Mouse (Mus musculus): Measurements from ENCODE around the gene Mapk8ip2. TPM values are rescaled to one million over a fixed set of nuclear protein-coding genes. Genes with fewer than 3 reads are reported as not detected.

Gene Mapk8ip2
- total RNA-seq, 2 experiments from 2014 or later, result 0.05 to 0.12 TPM

- DNase-seq, result no peak
- intact Hi-C loops (cut with DNase I), result no loop called here
Measured at GRCm38 (mm10) chr15:89442486-89443070, 11.1 kb upstream of the Mapk8ip2 start.

DNA sequence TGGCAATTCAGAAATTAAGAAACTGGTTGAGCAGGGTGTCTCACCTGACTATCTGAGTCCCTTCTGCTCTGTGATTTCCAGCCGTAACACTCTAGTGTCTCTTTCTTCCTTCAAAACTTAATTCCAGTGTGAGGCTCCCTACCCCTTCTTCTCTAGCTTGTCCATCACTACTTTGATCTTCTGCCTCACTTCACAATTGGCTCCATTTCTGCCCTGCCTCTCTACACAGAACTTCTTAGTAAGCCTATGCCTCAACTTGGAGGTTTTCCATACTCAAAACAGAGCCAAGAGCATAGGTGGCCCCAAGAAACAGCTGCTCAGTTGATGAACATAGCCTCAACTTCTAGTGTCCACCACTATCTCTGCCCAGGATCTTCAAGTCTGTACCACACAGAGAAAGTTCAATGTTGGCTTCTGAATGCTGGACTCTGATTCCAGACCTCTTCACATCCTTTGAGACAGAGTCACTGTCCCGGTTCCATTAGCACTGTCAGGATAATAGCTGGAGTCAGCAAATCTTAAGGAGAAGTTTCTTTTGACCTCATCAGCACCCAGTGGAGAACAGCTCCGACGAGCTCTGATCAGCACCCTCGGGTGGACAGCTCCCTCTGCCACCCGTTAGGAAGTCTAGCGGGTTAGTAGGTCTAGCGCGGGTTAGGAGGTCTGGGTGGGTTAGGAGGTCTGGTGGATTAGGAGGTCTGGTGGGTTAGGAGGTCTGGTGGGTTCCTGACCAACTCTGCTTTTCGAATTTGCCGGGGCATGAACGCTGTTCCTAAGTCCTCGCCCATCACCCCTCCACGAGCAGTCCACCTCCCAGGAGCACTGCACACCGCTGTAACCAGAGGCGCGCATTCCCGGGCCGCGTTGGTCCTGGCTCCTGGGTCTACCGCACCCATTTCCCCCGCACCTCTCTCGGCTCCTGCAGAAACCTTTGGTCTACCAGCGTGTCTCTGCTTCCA, 528 bp upstream of the Mapk8ip2 start:
- DNase-seq, result peak; percentile 81 to 86
- intact Hi-C loops (cut with DNase I), result no loop called here

DNA sequence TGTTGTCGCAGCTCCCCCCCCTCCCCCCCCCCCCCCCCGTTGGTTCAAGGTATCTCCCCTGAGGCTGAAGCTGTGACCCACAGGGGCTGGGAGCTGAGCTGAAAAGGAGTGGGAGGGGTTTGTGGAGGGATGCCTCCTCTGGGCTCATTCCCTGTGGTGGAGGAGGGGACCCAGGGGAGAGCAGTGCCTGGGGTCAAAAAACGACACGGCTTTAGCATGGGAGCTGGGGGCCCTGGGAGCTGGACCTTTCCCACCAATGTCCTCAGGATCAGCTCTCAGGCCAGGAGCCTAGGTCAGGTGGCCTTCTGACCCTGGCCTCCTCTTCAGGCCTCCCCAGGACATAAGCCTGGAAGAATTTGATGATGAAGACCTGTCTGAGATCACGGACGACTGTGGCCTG, 1.1 kb downstream of the Mapk8ip2 start:
- intact Hi-C loops (cut with DNase I), result no loop called here

GRCm38 (mm10) chr15:89455642-89456041, 1.9 kb downstream of the Mapk8ip2 start:
- DNase-seq, result no peak
- intact Hi-C loops (cut with DNase I), result no loop called here

More for the DNA sequence above, 1.1 kb downstream of the Mapk8ip2 start:
- no peak for DNase-seq

DNA sequence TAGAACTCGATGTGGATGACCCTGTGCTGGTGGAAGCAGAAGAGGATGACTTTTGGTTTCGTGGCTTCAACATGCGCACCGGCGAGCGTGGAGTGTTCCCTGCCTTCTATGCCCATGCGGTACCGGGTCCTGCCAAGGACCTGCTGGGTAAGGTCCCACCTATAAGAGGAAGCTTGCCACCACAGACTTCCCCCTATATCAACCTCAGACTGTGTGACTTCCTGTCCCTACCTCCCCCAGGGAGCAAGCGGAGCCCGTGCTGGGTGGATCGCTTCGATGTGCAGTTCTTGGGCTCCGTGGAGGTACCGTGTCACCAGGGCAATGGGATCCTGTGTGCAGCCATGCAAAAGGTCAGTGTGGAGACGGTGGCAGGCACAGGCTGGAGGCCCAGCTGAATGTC, 5.2 kb downstream of the Mapk8ip2 start:
- intact Hi-C loops (cut with DNase I), result no loop called here
- DNase-seq, result no peak

DNA sequence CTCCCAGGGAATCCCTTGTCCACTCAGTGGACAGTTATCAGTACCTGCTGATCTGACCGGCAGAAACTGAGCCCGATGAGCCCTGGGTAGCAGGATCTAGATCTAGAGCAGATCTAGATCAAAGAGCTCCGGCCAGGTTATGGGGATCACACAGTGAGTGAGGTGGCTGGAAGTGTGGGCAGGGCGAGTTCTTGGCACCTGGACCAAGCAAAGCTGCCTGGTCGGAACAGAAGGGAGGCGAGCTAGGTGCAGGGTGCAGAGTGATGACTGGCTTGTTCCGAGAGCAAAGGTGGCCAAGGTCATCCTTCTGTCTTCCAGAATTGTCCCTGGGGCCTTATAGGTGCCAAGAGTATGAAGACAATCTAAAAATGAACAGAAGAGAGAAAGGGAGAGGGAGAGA, 6.1 kb downstream of the Mapk8ip2 start:
- intact Hi-C loops (cut with DNase I), result no loop called here
- DNase-seq, result no peak

DNA sequence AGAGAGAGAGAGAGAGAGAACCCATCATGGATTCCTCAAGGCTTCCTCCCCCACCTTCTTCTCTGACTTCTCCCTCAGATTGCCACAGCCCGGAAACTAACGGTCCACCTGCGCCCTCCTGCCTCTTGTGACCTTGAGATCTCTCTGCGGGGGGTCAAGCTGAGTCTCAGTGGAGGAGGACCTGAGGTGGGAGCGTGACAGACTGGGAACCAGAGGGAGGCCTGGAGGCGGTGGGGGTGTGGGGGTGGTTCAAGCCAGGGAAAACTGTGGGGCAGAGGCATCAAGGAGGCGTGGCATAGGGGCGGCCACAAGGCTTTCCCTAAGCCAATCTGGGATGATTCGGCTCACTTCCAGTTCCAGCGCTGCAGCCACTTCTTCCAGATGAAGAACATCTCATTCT, 6.6 kb downstream of the Mapk8ip2 start:
- DNase-seq, result no peak
- intact Hi-C loops (cut with DNase I), result no loop called here

- intact Hi-C loops (cut with DNase I), result no loop called here
- DNase-seq, result no peak
Measured at GRCm38 (mm10) chr15:89461321-89461720, 7.6 kb downstream of the Mapk8ip2 start.

DNA sequence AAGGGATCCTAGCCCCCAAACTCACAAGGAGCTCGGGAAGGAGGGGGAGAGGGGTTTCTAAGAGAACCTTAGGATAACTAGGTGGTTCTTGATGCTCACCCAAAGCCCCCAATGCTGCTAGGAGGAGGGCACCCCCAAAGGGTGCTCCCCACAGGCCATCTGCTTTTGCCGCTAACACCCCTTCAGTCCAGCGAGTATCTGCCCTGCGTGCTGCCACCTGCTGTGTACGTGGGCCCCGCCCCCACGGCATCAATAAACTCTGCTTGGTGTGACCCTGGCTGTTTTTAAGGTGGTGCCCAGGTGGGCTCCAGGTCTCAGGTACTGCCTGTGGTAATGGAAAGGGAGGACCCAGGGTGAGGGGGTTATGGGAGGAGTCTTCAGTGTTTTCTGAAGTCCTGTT, 8.5 kb downstream of the Mapk8ip2 start:
- no peak for DNase-seq
- intact Hi-C loops (cut with DNase I), result no loop called here

DNA sequence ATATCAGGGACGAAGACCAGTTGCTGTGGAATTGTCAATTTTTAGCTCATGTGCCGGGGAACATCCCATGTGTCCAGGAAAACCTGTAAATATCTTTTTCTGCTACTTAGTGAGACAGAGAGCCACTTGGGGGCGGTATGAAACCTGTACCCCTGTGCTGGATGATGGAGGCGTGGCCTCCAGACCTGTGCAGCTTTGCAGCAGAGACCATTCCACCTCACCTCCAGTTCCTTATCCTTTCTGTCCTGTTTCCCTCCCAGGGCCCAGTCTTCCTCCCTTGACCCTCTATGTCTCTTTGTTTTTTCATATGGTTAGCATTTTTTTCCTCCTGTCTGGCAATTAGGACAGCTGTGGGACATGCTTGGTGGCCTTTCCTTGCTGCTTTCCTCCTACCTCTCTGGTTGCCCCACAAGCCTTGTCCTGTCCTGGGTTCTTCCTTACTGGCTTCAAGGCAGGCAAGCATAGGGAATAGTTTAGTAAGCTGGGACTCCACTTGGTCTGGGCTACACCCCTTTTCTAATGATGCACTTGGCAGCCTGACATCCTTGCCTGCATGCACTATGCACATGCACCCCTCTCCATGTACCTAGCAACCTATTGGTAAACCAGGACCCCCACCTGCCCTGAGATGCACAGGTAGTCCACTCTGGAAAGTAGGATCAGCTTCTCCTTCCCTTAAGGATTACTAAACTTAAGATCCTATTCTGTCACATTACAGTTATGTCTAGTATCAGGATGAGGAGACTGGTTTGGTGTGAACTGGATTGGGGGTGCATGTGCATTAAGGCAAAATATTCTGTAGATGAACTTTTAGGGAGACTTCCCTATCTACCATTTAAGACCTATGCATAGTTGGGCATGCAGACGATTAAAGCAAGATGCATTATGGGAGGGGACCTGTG, 9.9 kb downstream of the Mapk8ip2 start:
- no peak for DNase-seq
- intact Hi-C loops (cut with DNase I), result loop anchor here (1.0 kb wide), 1 partner anchor 67 kb away; no protein-coding TSS in a partner anchor

- intact Hi-C loops (cut with DNase I), result loop anchor here (5.0 kb wide), 2 partner anchors 33 to 93 kb away; partner anchors contain the start of gene Sco2
- no peak for DNase-seq
Measured at GRCm38 (mm10) chr15:89465052-89465451, 11.3 kb downstream of the Mapk8ip2 start.

GRCm38 (mm10) chr15:89468577-89468976, 14.9 kb downstream of the Mapk8ip2 start:
- DNase-seq, result peak in 1 of 2 experiments; percentile 27
- intact Hi-C loops (cut with DNase I), result loop anchor here (5.0 kb wide), 2 partner anchors 36 to 96 kb away; partner anchors contain the start of gene Sco2

DNA sequence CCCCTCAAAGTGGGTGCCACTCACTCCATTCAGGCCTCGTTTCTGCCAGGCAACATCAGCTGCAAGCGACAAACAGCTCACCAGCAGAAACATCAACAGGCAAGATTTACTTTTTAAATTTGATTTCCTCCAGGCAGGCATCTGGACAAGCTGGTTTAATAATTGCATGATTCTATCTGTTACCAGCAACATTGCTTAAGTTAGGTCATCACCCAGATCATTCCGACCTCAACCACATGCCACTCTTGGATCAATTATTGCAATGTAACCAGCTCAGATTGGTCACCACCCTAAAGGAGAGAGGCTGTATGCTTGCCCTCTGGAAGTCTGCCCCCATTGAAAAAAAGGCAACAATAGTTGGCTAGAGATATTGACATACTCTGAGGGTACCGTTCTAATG, 17.8 kb downstream of the Mapk8ip2 start:
- intact Hi-C loops (cut with DNase I), result no loop called here
- DNase-seq, result no peak

GRCm38 (mm10) chr15:89473370-89473769, 19.7 kb downstream of the Mapk8ip2 start:
- intact Hi-C loops (cut with DNase I), result no loop called here
- no peak for DNase-seq

DNA sequence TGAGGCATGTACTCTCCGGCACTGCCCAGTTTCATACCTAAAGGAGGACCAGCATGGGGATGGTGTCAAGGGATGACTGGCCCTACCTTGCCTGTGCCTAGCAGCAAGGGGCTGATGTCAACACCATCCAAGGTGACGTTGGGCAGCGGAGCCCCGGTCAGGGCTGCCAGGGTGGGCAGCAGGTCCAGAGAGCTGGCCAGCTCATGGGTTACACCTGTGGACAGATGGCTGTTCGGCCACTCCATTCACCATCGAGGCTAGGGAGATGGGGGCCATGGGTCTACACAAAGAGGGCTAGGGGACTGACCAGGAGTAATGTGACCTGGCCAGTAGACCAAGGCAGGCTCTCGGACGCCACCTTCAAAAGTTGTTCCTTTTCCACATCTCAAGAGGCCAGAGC, 20.2 kb downstream of the Mapk8ip2 start:
- no peak for DNase-seq
- intact Hi-C loops (cut with DNase I), result no loop called here

GRCm38 (mm10) chr15:89474596-89475292, 21.0 kb downstream of the Mapk8ip2 start:
- intact Hi-C loops (cut with DNase I), result no loop called here
- peak in 1 of 2 experiments; percentile 9 for DNase-seq

DNA sequence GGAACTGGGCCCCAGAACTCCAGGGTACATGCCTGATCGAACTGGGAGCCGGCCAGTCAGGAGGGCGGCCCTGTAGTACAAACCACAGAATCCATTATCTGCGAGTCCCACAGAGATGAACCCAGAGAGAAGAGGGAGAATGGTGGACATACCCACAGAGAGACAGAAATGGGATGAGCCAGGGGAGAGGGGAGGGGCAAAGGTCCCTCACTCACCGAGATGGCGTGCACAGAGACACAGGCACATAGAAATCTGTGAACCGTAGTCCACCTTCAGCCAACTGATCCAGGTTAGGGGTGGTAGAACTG, 21.5 kb downstream of the Mapk8ip2 start:
- DNase-seq, result peak in 1 of 2 experiments; percentile 11
- intact Hi-C loops (cut with DNase I), result no loop called here

DNA sequence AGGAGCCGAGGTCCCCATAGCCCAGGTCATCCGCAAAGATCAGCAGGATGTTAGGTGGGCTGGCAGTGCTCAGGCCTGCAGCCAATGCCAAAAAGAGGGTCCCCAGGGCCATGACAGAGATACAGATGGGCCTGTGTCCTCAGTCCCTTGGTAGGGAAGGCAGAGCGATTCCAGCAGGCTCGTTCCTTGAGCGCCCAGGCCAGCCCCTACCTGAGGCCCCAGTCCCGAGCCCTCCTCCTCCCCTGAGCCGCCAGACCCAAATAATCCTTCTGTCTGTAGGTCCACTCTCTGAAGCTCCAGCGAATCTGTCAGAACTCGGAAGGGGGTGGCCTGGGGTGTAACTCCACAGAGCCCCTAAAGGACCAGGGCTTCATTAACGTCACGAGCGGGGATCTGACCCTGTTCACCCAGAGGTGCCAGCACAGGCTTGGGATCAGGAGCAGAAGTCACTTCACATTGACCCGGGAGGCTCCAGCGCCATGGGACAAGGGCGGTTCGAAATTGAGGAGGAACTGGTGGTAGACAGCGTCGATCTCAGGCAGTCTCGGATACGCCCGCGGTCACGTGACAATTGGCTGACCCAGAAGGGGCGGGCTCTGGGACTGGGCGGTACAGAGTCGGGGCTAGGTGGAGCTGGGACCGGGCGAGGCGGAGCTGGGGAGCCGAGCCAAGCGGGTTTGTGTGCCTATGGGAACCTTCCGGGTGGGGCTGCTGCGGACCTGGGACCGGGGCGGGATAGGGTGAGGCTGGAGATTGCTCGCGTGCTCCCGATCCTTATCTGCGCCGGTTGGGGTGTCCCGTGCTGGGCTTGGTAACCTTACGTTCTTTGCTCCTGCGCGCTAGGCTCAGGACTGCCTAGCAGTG, 22.1 kb downstream of the Mapk8ip2 start:
- DNase-seq, result peak; percentile 95 to 96
- intact Hi-C loops (cut with DNase I), result no loop called here

DNA sequence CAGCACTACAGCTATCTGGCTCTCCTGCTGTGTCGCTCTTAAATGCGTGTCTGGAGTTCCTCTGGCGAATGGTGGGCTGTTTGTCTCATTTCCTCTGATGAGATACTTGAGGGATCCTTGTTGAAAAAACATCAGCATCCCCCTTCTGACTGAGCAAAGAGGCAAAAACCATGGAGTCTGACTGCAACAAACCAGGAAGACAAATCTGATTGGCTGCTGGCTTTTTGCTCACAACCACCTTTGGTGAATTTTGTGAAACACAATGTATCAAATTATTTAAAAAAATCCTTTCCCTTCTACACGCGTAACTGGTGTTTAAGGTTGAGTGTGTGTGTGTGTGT, 22.7 kb downstream of the Mapk8ip2 start:
- no peak for DNase-seq
- intact Hi-C loops (cut with DNase I), result no loop called here

Measured in heart, postnatal 10 days (tissue).